Mouse (Mus musculus) gonadal fat pad, adult 2 months (tissue): ENCODE results near the gene Col4a1. TPM values are rescaled to one million over a fixed set of nuclear protein-coding genes. Genes with fewer than 3 reads are reported as not detected.

Experiments
- DNase-seq: peaks from one replicate; pipeline ENCODE4 v3.0.0-alpha.2; 2012; ENCODE audit warnings: low read depth
- polyA plus RNA-seq: library from polyadenylated mRNA; depleted of rRNA; stranded (reverse); fragments of >200 nt; gene quantifications from 2 replicates; pipeline ENCODE4 v1.2.3, GENCODE M21; 2012; rRNA removed

Gene Col4a1
- 368 and 759 TPM in 2 replicates for polyA plus RNA-seq

- DNase-seq: no peak
These were observed at the start of gene Col4a1, which contains the start of gene Col4a2 for GRCm38 (mm10) chr8:11312349-11313175. TSS of gene Col4a1 (minus strand) at chr8:11312826. TSS of gene Col4a2 (plus strand) at chr8:11312805.

- DNase-seq: no peak
These were observed 49.1 kb upstream of the Col4a1 start for GRCm38 (mm10) chr8:11361546-11362277.

GRCm38 (mm10) chr8:11359846-11360245 is 47.2 kb upstream of the Col4a1 start:
- DNase-seq: no peak

GRCm38 (mm10) chr8:11357921-11358436 is 45.4 kb upstream of the Col4a1 start:
- no peak for DNase-seq

GRCm38 (mm10) chr8:11356776-11357175 is 44.1 kb upstream of the Col4a1 start:
- DNase-seq: no peak

- DNase-seq: no peak
These were observed 43.3 kb upstream of the Col4a1 start for GRCm38 (mm10) chr8:11355900-11356299.

- DNase-seq: no peak
These were observed 42.3 kb upstream of the Col4a1 start for GRCm38 (mm10) chr8:11354800-11355451.

- no peak for DNase-seq
These were observed 39.9 kb upstream of the Col4a1 start for GRCm38 (mm10) chr8:11352514-11352913.

- DNase-seq: no peak
These were observed 38.7 kb upstream of the Col4a1 start for GRCm38 (mm10) chr8:11351355-11351754.

- no peak for DNase-seq
These were observed 36.0 kb upstream of the Col4a1 start for GRCm38 (mm10) chr8:11348622-11349021.

GRCm38 (mm10) chr8:11347699-11348098 is 35.1 kb upstream of the Col4a1 start:
- no peak for DNase-seq

- no peak for DNase-seq
These were observed 33.6 kb upstream of the Col4a1 start for GRCm38 (mm10) chr8:11346225-11346624.

- DNase-seq: no peak
These were observed 31.8 kb upstream of the Col4a1 start for GRCm38 (mm10) chr8:11344459-11344858.

GRCm38 (mm10) chr8:11341111-11341566 is 28.5 kb upstream of the Col4a1 start:
- DNase-seq: no peak

GRCm38 (mm10) chr8:11340310-11341110 is 27.9 kb upstream of the Col4a1 start:
- no peak for DNase-seq

- DNase-seq: no peak
These were observed 25.9 kb upstream of the Col4a1 start for GRCm38 (mm10) chr8:11338507-11338906.

GRCm38 (mm10) chr8:11337642-11338041 is 25.0 kb upstream of the Col4a1 start:
- no peak for DNase-seq

- no peak for DNase-seq
These were observed 23.7 kb upstream of the Col4a1 start for GRCm38 (mm10) chr8:11336346-11336745.

- no peak for DNase-seq
These were observed 22.6 kb upstream of the Col4a1 start for GRCm38 (mm10) chr8:11335238-11335637.

GRCm38 (mm10) chr8:11334493-11334892 is 21.9 kb upstream of the Col4a1 start:
- DNase-seq: no peak

GRCm38 (mm10) chr8:11333746-11334145 is 21.1 kb upstream of the Col4a1 start:
- DNase-seq: no peak
